Mouse (Mus musculus) cerebellum, postnatal 4 days (tissue): ENCODE results near the gene Grxcr1.

Source experiments
- DNase-seq, 2 experiments: peaks; one replicate each; pipeline ENCODE4 v3.0.0; 2022; ENCODE audit warnings: low spot score in 2 of 2, mixed read lengths in 1 of 2

Grxcr1 gene

DNA sequence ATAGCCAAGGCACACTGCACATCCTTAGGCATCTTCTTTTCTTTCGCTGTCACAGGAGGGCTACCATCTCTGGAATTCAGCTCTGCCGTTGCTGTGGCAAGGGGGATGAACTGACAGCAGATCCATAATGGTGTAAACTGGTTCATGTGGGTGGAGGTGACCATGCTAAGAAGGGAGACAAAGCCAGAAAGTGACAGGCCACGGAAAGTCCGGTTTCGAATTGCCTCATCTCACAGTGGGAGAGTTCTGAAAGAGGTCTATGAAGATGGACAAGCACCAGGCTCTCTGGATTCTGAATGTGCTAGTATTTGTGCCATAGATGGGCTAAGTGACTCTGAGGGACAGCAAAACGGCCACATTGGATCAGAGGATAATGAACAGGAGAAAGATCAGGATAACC lies at the start of gene Grxcr1:
Gene Grxcr1, plus strand, starts transcription at position 92 of the 400 bp plus-strand sequence.
- DNase-seq: no peak

DNA sequence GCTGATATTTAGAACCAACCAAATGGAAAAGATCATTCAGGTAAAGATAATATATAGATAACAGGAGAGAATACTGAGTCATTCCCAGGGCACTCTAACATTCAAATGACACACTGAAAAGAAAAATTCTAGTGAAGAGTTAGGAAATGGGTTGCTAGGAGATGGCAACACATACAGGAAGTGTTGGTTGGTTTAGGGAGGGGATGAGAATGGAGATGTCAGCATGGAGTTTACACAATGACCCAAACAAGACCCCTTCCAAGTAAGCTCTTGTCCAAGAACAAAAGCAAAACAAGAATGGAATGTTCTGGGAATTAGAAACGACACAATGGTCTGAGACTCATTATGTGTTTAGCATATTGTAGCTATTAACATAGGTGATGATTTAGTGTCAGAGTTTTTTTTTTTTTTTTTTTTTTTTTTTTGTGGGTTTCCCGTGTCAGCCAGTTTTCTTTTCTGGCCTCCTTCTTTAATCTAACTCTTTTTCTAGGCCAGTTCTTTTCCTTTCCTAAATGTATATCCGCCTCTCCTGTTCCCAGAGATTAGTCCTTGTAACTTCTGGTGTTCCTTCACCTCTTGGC lies 49.6 kb upstream of the Grxcr1 start:
- no peak for DNase-seq

DNA sequence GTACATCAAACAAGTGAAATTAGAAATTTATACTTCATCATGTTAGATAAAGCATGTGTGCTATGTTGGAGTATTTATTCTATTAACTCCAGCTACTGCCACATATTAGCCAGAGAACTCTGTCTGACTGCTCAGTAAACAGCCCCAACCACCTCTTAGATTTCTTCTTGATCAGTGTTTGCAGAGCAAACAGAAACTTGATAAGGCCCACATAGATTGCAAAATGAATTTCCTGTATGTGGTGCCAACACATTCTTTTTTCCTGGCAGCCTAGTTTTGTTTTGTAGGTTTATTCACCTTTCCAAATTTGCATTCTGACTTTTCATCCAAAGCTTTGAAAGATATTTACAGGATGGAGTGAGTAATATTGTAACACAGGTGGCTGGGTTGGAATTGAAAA lies 41.2 kb upstream of the Grxcr1 start:
- no peak for DNase-seq

DNA sequence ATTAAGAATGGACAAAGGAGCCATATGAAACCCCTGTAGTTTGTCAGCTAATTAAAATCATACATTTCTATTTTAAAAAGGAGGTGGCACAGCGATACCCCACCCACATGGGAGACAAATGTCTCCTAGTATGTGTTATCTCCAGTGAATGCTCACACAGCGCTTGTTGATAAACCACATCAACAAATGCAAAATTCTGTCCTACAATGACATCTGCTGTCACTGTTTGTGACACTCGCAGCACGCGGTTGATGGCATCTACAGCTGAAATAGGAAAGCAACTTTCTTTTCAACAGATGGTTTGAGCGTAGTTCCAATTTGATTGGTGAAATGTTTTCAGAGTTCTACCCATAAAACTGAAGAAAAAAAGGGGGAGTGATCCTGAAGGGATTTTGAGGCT lies 29.0 kb upstream of the Grxcr1 start:
- DNase-seq: no peak

DNA sequence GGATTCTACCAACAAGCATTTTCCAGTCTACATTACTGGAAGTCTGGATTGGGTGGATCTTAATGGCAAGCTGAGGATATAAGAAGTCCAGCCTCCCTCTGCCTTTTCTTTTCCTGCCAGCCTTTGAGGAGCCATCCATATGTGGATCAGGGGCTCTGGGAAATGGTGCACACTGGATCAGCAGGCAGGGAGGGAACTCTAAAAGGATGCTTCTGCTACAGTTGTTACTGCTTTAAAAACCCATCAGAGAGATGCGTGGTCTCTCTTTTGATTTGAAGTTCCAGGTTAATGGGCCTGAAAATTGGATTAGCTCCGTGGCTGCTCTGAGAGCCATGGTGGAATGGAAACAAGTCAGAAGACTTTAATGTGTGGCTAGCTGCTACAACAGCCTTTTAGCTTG lies 27.7 kb upstream of the Grxcr1 start:
- no peak for DNase-seq

DNA sequence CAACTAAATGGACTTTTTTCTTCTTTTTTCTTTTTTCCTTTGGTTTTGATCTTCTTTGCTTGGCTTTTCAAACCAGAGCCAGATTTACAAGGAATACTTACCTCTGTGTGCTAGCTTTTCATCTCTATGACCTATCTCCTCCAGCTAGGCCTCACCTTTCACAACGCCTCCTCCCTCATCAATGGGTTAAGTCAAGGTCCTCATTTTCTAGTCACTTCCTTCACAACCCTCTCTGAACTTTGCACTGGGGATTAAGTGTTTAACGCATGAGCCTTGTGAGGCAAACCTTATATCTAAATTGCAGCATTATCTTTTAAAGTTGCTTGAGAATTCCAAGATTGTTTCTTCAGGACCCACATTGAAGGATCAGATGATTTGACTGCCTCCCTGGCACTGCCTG lies 27.2 kb upstream of the Grxcr1 start:
- no peak for DNase-seq

DNA sequence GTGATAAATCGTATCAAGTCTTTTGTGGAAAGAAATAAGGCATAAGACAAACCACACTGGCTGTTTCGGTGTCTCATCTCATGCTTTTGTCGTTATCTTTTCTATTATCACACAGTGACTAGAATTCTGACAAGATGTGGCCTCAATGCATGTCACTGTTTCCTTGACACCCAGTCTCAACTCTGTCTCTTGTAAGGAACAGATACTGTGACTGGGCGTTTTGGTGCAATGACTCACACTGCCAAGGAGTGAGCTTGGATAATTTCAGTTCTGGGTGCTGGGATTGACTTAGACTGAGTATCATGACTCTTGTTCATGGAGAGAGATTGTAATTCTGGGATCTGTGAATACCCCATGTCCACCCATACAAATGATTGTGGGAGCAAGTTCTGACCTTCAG lies 24.6 kb upstream of the Grxcr1 start:
- DNase-seq: no peak

DNA sequence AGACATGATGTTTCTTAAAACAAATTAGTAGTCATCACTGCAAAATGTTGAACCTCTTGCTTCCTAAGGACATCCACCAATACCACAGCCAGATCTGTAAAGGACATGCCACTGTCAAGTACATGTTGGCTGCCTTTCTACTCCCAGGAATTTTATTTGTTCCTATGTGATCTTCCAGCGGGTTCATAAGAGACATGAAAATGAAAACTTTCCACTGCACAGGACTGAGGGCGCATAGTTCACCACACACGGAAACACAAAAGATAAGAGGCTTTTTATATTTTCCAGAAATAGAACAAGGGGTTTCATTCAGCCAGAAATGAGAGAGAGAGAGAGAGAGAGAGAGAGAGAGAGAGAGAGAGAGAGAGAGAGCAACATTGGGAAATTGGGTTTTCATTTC lies 20.1 kb upstream of the Grxcr1 start:
- DNase-seq: no peak

DNA sequence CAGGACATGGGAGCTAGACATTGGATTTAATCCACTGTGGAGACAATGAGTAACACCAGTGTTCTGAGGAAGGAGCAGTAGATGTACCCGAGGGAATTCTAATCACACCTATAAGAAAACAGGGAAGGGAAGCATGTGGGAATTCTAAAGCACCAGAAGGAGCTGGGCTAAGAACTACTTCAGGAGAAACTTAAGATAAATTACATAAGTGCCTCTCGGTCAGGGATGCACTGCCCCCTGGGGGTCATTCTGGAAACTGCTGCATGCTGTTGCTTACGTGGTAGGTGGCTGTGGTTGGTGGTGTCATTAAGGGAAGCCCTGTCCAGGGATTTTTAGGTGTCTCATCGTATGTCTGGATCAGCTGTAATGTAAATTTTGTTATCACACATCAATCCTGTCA lies 19.0 kb upstream of the Grxcr1 start:
- peak; percentile 61 to 76 for DNase-seq

DNA sequence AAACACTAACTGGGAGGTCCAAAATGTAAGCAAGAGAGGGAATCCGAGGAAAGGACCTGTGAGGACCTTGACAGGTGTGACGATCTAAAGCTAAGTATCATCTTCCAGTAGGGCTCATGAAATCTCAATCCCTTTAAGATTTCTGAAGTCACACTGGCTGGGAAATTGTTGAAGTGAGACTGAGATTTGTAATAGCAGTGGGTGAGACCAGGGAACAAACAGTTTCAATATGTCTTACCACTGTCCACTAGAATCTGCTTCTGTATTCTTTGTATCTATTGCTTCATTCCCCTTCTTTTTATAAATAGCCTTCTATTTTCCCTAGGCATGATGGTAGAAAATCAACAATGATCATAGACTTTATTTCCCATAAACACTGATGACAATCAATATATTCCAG lies 10.8 kb upstream of the Grxcr1 start:
- DNase-seq: no peak

DNA sequence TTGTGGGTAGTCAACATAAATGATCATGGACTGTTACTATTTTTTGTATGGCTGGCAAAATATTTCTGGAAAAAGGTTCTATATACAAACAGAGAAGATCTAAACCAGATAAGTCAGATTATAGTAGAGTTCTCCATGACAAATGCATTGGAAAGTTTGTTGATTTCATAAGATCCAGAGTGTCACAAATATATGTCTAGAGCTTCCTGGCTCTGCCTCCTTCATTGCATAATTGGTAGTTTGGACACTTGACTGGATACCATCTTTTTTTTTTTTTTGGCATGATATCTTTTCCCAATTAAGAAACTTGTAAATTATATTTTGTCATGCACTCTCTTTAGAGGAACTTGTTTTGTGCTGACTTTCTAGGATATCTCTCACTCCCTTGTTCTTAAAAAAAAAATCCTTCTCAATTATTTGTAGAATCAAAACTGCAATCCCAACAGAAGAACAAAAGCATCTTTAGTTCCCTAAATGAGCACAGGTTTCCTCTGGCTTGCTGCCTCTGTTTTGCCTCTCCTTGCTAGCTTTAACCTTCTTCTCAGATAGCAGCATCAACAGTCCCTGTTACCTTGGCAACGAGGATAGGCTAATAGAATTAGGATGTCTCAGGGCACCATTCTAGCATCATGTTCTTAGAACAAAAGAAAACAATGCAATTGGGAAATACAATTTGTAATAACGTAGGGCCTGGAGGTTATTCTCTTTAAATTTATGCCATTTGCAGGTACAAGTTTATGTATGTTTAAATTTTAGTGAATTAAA lies 4.8 kb upstream of the Grxcr1 start:
- DNase-seq: no peak

DNA sequence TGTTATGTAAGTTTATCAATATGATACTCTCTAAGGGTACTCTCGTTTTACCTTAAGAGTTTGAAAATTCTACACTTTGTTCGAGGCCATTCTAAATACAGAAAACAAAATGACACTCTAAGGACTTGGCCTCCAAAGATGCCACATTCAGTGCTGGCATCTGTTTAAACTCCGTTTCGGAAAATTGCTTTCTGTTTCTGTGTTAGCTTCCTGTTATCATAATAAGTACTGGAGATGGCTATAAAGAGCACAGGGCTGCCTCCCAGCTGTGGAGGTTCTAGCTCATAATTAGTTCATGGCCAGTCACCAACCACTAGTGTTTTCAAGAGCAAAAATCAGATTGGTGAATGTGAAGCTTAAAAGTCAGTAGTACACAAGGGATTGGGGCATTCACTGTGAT lies 4.2 kb upstream of the Grxcr1 start:
- DNase-seq: no peak

DNA sequence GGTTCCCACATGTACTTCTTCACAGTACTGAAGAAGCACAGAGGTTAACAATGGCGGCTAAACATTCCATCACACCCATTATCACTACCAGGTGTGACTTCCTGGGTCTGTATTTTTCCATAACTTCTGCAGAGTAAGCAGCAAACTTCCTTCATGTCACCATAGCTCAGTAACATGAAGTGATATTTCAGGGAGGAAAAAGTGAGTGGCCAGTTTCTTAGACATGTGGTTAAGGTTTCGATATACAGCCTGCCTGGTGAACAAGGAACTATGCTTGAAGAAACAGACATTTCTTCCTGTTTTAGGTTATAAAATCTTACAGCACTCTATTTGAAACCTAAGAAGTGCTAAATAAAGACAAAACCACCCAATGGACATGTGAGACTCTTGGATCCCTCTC lies 1.7 kb downstream of the Grxcr1 start:
- DNase-seq: no peak

DNA sequence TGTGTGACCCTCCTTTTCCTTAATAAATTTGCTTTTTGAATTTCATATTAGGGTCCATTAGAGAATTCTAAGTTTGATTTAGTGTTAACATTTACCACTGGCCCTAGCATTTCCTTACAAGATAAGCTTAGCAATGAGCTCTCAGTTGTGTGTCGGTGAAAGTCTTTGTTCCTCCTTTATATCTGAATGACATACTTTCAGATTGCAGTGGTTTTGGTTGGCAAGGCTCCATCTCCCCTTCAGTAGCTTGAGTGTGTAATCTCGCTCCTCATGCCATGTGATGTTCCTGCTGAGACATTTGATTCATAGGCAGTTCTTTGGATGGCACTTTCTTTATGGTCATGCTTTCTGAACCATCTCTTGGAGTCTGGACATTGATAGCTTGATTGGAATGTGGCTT lies 7.4 kb downstream of the Grxcr1 start:
- DNase-seq: no peak

DNA sequence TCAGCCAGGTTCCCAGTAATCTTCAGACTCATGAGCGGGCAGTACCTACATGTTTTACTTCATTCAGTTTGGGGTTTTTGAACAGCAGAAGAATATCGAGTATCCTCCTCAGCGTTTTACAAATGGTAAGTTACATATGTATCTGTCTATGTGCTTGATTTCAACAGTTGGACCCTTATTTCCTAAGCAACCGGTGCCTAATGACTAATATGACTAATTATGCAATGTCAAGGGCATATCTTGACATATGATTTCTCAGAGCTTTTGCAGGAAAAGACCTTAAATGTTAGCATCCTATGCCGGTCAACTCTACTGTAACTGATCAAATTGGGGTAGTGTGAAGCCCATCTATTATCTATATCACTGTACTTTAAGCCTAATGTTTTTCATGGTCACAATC lies 11.7 kb downstream of the Grxcr1 start:
- no peak for DNase-seq

DNA sequence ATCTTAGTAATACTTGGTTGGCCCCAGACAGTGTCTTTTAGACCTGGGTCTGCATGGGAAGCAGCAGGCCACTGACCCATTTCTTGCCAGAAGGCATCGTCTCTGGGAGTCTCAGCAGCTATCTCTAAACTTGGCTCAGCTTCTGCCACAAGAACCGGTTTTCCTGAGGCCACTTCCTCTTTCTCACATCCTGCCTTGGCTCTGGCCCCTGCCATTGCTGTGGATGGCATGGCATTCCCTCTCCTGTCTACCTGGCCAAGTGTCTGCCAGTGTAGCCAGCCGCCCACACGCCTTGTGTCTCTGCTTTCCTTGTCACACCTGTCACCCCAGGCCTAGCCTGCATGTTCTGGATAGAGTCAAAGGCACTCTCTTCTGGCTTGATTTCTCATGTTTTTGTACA lies 17.1 kb downstream of the Grxcr1 start:
- no peak for DNase-seq

DNA sequence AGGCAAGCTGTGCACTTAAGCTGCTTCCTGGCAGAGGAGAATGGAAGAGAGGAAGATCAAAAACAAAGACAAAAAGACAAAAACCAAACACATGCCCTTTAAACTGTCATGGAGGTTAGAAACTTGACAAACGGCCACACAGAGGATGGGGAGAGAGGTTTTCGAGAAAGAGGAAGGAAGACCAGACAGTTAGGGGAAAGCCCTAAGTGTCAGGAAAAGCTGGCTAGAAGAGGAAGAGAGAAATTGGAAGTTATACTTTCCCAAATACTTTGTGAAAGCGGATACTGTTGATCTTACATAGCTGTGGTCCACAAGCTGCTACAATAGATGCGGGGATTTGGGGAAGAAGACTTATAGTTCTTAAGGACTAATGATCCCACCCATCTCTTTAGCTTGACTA lies 17.9 kb downstream of the Grxcr1 start:
- DNase-seq: no peak

DNA sequence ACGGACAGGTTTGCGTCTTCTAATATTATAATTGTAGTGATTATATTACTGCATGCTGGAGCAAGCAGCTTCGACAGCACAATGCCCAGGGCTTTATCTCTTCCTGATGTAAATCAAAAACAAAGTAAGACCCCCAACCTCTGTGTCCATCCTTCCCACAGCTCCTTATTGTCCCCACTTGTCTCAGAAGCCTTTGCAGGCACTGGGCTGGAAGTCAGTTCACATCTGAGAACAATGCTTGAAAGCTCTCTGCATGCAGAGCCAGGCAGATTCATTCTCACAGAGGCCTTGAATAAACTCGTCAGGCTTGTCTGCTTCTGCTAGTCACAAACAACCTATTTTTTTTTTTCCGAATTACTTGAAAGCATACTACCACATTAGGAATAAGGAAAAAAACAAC lies 19.5 kb downstream of the Grxcr1 start:
- DNase-seq: no peak

DNA sequence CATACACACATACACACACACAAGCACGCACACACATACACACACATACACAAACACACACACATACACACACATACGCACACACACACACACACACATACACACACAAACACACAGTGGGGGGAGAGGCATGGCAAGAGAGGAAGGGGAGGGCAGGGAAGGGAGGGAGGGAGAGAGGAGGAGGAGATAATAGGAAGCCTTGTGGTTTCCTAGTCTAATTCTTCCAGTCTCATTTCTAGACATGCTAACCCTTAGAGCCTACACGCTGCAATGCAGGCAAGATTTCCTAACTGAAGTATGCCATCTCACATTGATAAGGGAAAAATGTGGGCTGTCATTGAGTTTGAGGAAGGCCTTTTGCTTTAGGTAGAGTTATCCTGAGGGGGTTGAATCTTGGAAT lies 25.9 kb downstream of the Grxcr1 start:
- DNase-seq: no peak

DNA sequence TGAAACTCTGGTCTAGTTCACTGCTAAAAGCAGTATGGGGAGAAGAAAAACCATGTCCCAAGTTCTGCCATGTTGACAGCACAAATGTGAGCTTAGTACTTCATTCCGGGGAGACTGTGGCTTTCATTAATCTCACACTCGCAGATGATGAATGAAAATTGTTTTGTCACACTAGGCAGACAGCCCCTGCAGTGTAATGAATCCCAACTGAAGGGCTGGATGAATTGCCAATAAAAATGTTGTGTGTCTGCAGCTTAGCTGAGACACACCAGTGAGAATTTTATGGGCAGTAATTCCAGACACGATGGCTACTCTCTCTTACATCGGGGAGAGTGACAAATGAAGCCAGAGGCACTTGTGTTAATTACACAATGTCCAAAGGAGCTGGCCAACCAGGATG lies 37.1 kb downstream of the Grxcr1 start:
- no peak for DNase-seq

DNA sequence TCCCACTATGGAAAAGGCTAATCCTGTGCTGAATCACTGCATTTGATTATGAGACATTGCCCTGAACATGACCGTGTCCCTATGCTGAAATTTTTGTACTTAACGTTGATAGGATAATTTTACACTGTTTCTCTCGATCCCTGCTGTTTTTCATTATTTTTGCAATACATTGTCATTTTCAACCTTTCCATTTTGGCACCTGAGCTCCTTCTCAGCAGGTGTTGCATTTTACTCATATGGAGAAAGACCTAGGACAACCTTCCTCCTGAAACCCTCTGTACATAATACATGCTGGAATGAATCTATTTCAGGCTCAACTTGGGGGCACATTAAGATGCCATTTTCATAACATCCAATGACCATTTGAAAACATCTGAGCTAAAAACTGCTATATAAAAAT lies 38.7 kb downstream of the Grxcr1 start:
- DNase-seq: no peak

DNA sequence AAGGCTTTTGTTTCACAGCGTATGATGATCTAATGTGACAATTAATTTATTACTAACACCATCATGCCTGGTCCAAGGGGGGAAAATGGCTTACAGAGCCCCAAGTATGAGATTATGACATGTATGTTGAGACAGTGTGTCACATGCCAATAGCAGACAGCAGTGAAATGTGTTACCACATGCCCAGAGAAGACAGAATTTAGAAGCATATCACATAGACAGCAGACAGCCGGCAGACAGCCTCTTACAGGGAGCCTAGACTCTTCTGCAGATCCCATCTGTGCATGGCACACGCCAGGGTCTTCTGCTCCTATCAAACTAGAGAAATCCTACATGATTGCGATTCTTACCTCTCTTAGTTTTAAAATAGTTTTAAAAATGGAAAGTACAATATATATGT lies 40.2 kb downstream of the Grxcr1 start:
- DNase-seq: no peak

DNA sequence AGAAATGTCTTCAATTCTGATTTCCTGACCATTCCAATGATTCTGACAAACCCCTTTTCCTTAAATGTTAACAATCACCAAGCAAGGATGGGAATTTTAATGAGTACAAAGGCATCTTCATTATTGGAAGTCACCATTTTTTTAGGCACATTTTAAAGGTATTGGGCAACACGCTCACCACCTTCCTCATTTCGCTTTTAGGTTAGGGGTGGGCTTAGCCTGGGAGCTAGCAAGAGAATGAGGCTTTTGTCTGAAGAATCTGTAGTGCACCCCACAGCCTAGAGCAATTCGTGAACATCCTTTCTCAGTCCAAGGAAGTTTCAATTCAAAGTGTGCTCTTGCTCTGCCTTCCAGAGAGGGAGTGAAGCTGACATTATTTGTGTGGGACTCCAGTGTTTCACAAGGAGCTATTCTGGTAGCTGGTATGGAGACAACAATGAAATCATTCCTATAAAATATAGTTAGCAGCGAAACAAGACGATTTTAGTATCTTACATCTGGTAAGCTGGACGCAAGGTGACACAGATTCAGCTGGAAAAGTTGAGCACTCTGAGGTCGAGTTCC lies 55.0 kb downstream of the Grxcr1 start:
- DNase-seq: no peak

DNA sequence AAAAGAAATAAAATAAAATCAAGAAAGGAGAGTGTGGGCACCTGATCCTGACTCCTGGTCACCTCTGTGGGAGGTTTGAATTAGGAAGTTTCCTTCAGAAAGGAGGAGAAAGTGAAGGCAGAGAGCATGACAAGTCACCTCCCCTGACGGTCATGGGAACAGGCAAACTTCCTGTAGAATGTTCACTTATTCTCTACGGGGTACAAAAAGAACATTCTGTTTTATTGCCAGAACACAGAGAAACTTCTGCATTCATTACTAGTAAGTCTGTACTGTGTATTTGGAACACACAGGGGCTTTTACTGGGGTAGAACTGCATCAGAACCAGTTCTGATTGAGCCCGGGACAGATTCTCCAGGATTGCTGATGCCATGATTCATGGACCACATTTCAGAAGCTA lies 55.5 kb downstream of the Grxcr1 start:
- no peak for DNase-seq
